Comparison of ENCODE assay signal across 11 mouse cellular contexts in genomic region chr3:127749266-127749665, GRCm38 (mm10). TPM values are rescaled to one million over a fixed set of nuclear protein-coding genes. Genes with fewer than 3 reads are reported as not detected.
DNase-seq lines count a peak whose midpoint lies in the region; ATAC-seq lines count a peak whose summit lies in the region.
"Had no signal": no experiment of that assay in that cellular context is flagged by ENCODE, and none has a peak within 500 bp of the region (broad histone marks: within the 10 kb centered on the region; RNA-seq: fewer than 3 reads in every experiment).

No protein-coding gene starts in this region.

- H3K4me3 ChIP-seq in heart, embryonic 15.5 days: peak overlapping the region; percentile 7; the same call in 1 of the 2 replicates
- H3K4me3 ChIP-seq in embryonic facial prominence, embryonic 12.5 days: peak overlapping the region; percentile 13; the same call in 1 of the 2 replicates
- H3K4me3 ChIP-seq in hindbrain, embryonic 15.5 days: peak overlapping the region; percentile 26
- H3K4me3 ChIP-seq: liver, embryonic 13.5 days had no signal

- H3K36me3 ChIP-seq in heart, embryonic 15.5 days: no peaks in the 10 kb centered on the region
- no peaks in the 10 kb centered on the region for H3K36me3 ChIP-seq in embryonic facial prominence, embryonic 12.5 days
- H3K36me3 ChIP-seq in hindbrain, embryonic 15.5 days: no peaks in the 10 kb centered on the region
- H3K36me3 ChIP-seq: liver, embryonic 13.5 days had no signal

- no peak for DNase-seq in heart, postnatal 4 days
- DNase-seq in neural tube, embryonic 10.5 days (ENCODE audit: extremely low spot score, low spot score): peak; percentile 61
- no peak for DNase-seq in adrenal gland, postnatal 4 days (ENCODE audit: low spot score in 2 of 2)
- no peak for DNase-seq in gastrocnemius, adult 8-10 months (ENCODE audit: low spot score in 2 of 2)
- DNase-seq: cerebellum, adult 9-10 months; gastrocnemius, postnatal 10 days; liver, embryonic 13.5 days had no signal

- H3K27me3 ChIP-seq in heart, embryonic 15.5 days: peaks cover 40% of the 10 kb centered on the region
- peaks cover 42% of the 10 kb centered on the region for H3K27me3 ChIP-seq in embryonic facial prominence, embryonic 12.5 days
- H3K27me3 ChIP-seq in hindbrain, embryonic 15.5 days: peaks cover 23% of the 10 kb centered on the region

- 0 out of 2 replicates have a peak, but pooled peaks cover 6% of the 10 kb centered on the region for H3K4me1 ChIP-seq in heart, embryonic 15.5 days (replicated peaks)
- peaks cover 17% of the 10 kb centered on the region for H3K4me1 ChIP-seq in embryonic facial prominence, embryonic 12.5 days
- peaks cover 28% of the 10 kb centered on the region for H3K4me1 ChIP-seq in hindbrain, embryonic 15.5 days (replicated peaks)
- H3K4me1 ChIP-seq: liver, embryonic 13.5 days had no signal

- H3K9me3 ChIP-seq in heart, embryonic 15.5 days (replicated peaks): no peaks in the 10 kb centered on the region
- H3K9me3 ChIP-seq in embryonic facial prominence, embryonic 12.5 days: no peaks in the 10 kb centered on the region
- H3K9me3 ChIP-seq in hindbrain, embryonic 15.5 days: no peaks in the 10 kb centered on the region
- H3K9me3 ChIP-seq: liver, embryonic 13.5 days had no signal

- H3K9ac ChIP-seq in heart, embryonic 15.5 days: no peak overlapping the region
- no peak overlapping the region for H3K9ac ChIP-seq in embryonic facial prominence, embryonic 12.5 days
- no peak overlapping the region for H3K9ac ChIP-seq in hindbrain, embryonic 15.5 days
- H3K9ac ChIP-seq: liver, embryonic 13.5 days had no signal

- ATAC-seq in heart, embryonic 15.5 days (replicated peaks; ENCODE audit: insufficient number of reproducible peaks, insufficient read depth, low FRiP score, low read depth): no peak
- no peak for ATAC-seq in embryonic facial prominence, embryonic 12.5 days (ENCODE audit: insufficient number of reproducible peaks, insufficient read depth, low FRiP score, low TSS enrichment)
- peak; percentile 61; the same call in 1 of the 2 replicates for ATAC-seq in hindbrain, embryonic 15.5 days (ENCODE audit: low FRiP score, low read depth)
- ATAC-seq in activated CD4-positive, CD25-positive, alpha-beta regulatory T cell, adult 4 months: no peak

- peak overlapping the region; percentile 40 for H3K4me2 ChIP-seq in heart, embryonic 15.5 days
- H3K4me2 ChIP-seq in embryonic facial prominence, embryonic 12.5 days (replicated peaks): peak overlapping the region; percentile 38
- peak overlapping the region; percentile 64 for H3K4me2 ChIP-seq in hindbrain, embryonic 15.5 days
- H3K4me2 ChIP-seq: liver, embryonic 13.5 days had no signal

- WGBS in heart, embryonic 15.5 days: 27% methylated on average over 9 of the region's 9 CpGs
- WGBS in embryonic facial prominence, embryonic 12.5 days: 16% methylated on average over 9 of the region's 9 CpGs
- 4% methylated on average over 9 of the region's 9 CpGs for WGBS in hindbrain, embryonic 15.5 days

- H3K27ac ChIP-seq in heart, embryonic 15.5 days: no peak overlapping the region
- no peak overlapping the region for H3K27ac ChIP-seq in embryonic facial prominence, embryonic 12.5 days
- no peak overlapping the region for H3K27ac ChIP-seq in hindbrain, embryonic 15.5 days (replicated peaks)
- H3K27ac ChIP-seq: liver, embryonic 13.5 days had no signal

RNA-seq across cellular contexts. Expression of gene Alpk1, which starts 31.1 kb away (rescaled TPM):
- 1.3 and 1.9 TPM in 2 replicates for polyA plus RNA-seq in heart, embryonic 15.5 days (2015; fragmentation: Nextera tagmentation; extraction: Ambion mirVana)
- 1 to 10 TPM; 4.4 to 4.6 TPM for total RNA-seq in heart, postnatal 4 days (2021)
- 1.6 and 2.7 TPM in 2 replicates for polyA plus RNA-seq in embryonic facial prominence, embryonic 12.5 days (2016; fragmentation: Nextera tagmentation; extraction: Ambion mirVana)
- polyA plus RNA-seq in hindbrain, embryonic 15.5 days (2015; fragmentation: Nextera tagmentation; extraction: Ambion mirVana): 0.68 and 0.71 TPM in 2 replicates
- polyA plus RNA-seq in activated CD4-positive, CD25-positive, alpha-beta regulatory T cell, adult 4 months (2017; shearing (Covaris generic)): under 1 TPM; 0.19 to 0.51 TPM
- 10 to 100 TPM in 1 of 2 experiments, 1 to 10 TPM in 1; 8.4 to 10.0 TPM for total RNA-seq in adrenal gland, postnatal 4 days (2021)
- total RNA-seq in gastrocnemius, adult 8-10 months (2022): 1 to 10 TPM in 3 of 4 experiments, under 1 TPM in 1; 0.92 to 1.8 (median 1.6) TPM

RNA-seq across cellular contexts. Expression of gene Tifa, which starts 40.3 kb away (rescaled TPM):
- 3.3 and 4.1 TPM in 2 replicates for polyA plus RNA-seq in heart, embryonic 15.5 days (2015; fragmentation: Nextera tagmentation; extraction: Ambion mirVana)
- total RNA-seq in heart, postnatal 4 days (2021): 1 to 10 TPM; 2.0 to 2.1 TPM
- polyA plus RNA-seq in embryonic facial prominence, embryonic 12.5 days (2016; fragmentation: Nextera tagmentation; extraction: Ambion mirVana): 3.6 and 3.9 TPM in 2 replicates
- 2.9 and 3.9 TPM in 2 replicates for polyA plus RNA-seq in hindbrain, embryonic 15.5 days (2015; fragmentation: Nextera tagmentation; extraction: Ambion mirVana)
- under 1 TPM in 1 of 2 experiments, not detected in 1; 0.42 TPM for polyA plus RNA-seq in activated CD4-positive, CD25-positive, alpha-beta regulatory T cell, adult 4 months (2017; shearing (Covaris generic))
- total RNA-seq in adrenal gland, postnatal 4 days (2021): 1 to 10 TPM; 4.8 to 6.6 TPM
- total RNA-seq in gastrocnemius, adult 8-10 months (2022): 1 to 10 TPM in 2 of 4 experiments, under 1 TPM in 2; 0.85 to 1.6 (median 1.0) TPM
